In genomic region chr11:119098202-119098601, GRCm38 (mm10) we compare ENCODE assay signal across 26 mouse cellular contexts.
"Had no signal": no experiment of that assay in that cellular context is flagged by ENCODE, and none has a peak within 500 bp of the region (broad histone marks: within the 10 kb centered on the region; RNA-seq: fewer than 3 reads in every experiment).

No protein-coding gene starts in this region.

- DNase-seq: left cerebral cortex, postnatal 4 days; liver; liver, embryonic 13.5 days; liver, postnatal 0 days; lung, adult 18-20 months; lung, adult 2 months; lung, embryonic 14.5 days; lung, postnatal 10 days; lung, postnatal 14 days; lung, postnatal 36 days; midbrain, embryonic 14.5 days had no signal

- H3K36me3 ChIP-seq: limb, embryonic 10.5 days; limb, embryonic 12.5 days; limb, embryonic 13.5 days; limb, embryonic 15.5 days; liver, embryonic 12.5 days; liver, embryonic 13.5 days; liver, embryonic 15.5 days; lung, embryonic 15.5 days; midbrain, embryonic 10.5 days; midbrain, embryonic 12.5 days; midbrain, embryonic 13.5 days; midbrain, embryonic 15.5 days had no signal

- H3K4me3 ChIP-seq: left cerebral cortex, adult 2 months; limb, embryonic 10.5 days; limb, embryonic 12.5 days; limb, embryonic 13.5 days; limb, embryonic 15.5 days; liver, embryonic 12.5 days; liver, embryonic 13.5 days; liver, embryonic 15.5 days; lung, embryonic 15.5 days; megakaryocyte, embryonic 14.5 days; midbrain, embryonic 10.5 days; midbrain, embryonic 12.5 days; midbrain, embryonic 13.5 days; midbrain, embryonic 15.5 days had no signal

- H3K4me2 ChIP-seq: limb, embryonic 12.5 days; limb, embryonic 13.5 days; limb, embryonic 15.5 days; liver, embryonic 11.5 days; liver, embryonic 12.5 days; liver, embryonic 13.5 days; liver, embryonic 15.5 days; lung, embryonic 14.5 days; lung, embryonic 15.5 days; midbrain, embryonic 11.5 days; midbrain, embryonic 12.5 days; midbrain, embryonic 13.5 days; midbrain, embryonic 15.5 days had no signal
